Mouse (Mus musculus) 416B (cell line): ENCODE results near the gene Cacna1c.

Experiments
- DNase-seq: peaks from one replicate; pipeline ENCODE4 v3.0.0; 2011; ENCODE audit warnings: low read depth

The Cacna1c gene

GRCm38 (mm10) chr6:119008638-119009166 is 187.5 kb downstream of the Cacna1c start:
- no peak for DNase-seq

- no peak for DNase-seq
Observed at GRCm38 (mm10) chr6:119004596-119004995, 191.6 kb downstream of the Cacna1c start.

GRCm38 (mm10) chr6:119001442-119001841 is 194.8 kb downstream of the Cacna1c start:
- DNase-seq: no peak

- DNase-seq: no peak
Observed at GRCm38 (mm10) chr6:119000255-119000654, 196.0 kb downstream of the Cacna1c start.

- no peak for DNase-seq
Observed at GRCm38 (mm10) chr6:118999329-118999875, 196.8 kb downstream of the Cacna1c start.

- no peak for DNase-seq
Observed at GRCm38 (mm10) chr6:118997397-118997796, 198.8 kb downstream of the Cacna1c start.

- no peak for DNase-seq
Observed at GRCm38 (mm10) chr6:118994272-118995061, 201.8 kb downstream of the Cacna1c start.

- no peak for DNase-seq
Observed at GRCm38 (mm10) chr6:118992391-118992790, 203.8 kb downstream of the Cacna1c start.

GRCm38 (mm10) chr6:118989999-118990776 is 206.0 kb downstream of the Cacna1c start:
- no peak for DNase-seq

- no peak for DNase-seq
Observed at GRCm38 (mm10) chr6:118984181-118984901, 211.9 kb downstream of the Cacna1c start.

- DNase-seq: no peak
Observed at GRCm38 (mm10) chr6:118983471-118984040, 212.7 kb downstream of the Cacna1c start.

- no peak for DNase-seq
Observed at GRCm38 (mm10) chr6:118980265-118980664, 216.0 kb downstream of the Cacna1c start.

- DNase-seq: no peak
Observed at GRCm38 (mm10) chr6:118977443-118978271, 218.6 kb downstream of the Cacna1c start.

GRCm38 (mm10) chr6:118976617-118977016 is 219.6 kb downstream of the Cacna1c start:
- no peak for DNase-seq

GRCm38 (mm10) chr6:118971844-118972531 is 224.2 kb downstream of the Cacna1c start:
- DNase-seq: no peak

- no peak for DNase-seq
Observed at GRCm38 (mm10) chr6:118968776-118969175, 227.4 kb downstream of the Cacna1c start.

- DNase-seq: no peak
Observed at GRCm38 (mm10) chr6:118966904-118967303, 229.3 kb downstream of the Cacna1c start.

GRCm38 (mm10) chr6:118965577-118965976 is 230.6 kb downstream of the Cacna1c start:
- no peak for DNase-seq

GRCm38 (mm10) chr6:118963806-118964205 is 232.4 kb downstream of the Cacna1c start:
- DNase-seq: no peak

- no peak for DNase-seq
Observed at GRCm38 (mm10) chr6:118963283-118963682, 232.9 kb downstream of the Cacna1c start.
